Mouse (Mus musculus): ENCODE data around the gene Hnrnpu. TPM values are rescaled to one million over a fixed set of nuclear protein-coding genes. Genes with fewer than 3 reads are reported as not detected.
"Not testable (repeated sequence)": the region's sequence is repeated elsewhere in the genome, so short reads cannot be mapped to it uniquely, and the experiment has no call there.

Gene Hnrnpu
- polyA plus RNA-seq, 1 experiment from 2014 or later, result 418 TPM

- peaks cover 5% of the 10 kb centered on the region; the same call in 1 of the 2 replicates for H3K4me1 ChIP-seq
- 75% methylated on average over 2 of the region's 2 CpGs for WGBS
- ATAC-seq (ENCODE audit: insufficient number of reproducible peaks, insufficient read depth, low FRiP score, low TSS enrichment, low read depth), result no peak
Observed at GRCm38 (mm10) chr1:178360702-178361101, 23.1 kb upstream of the Hnrnpu start.

GRCm38 (mm10) chr1:178360264-178360663 lies 22.7 kb upstream of the Hnrnpu start:
- 82% methylated on average over 11 of the region's 11 CpGs for whole genome bisulfite sequencing
- no peak for ATAC-seq (ENCODE audit: insufficient number of reproducible peaks, insufficient read depth, low FRiP score, low TSS enrichment, low read depth)
- Histone ChIP-seq H3K4me3 (no peak overlapping the region), H3K9me3 (no peaks in the 10 kb centered on the region), H3K4me2 (no peak overlapping the region), H3K27me3 (no peaks in the 10 kb centered on the region), H3K4me1 (peaks cover 5% of the 10 kb centered on the region; the same call in 1 of the 2 replicates), H3K36me3 (no peaks in the 10 kb centered on the region), H3K27ac (no peak overlapping the region), H3K9ac (no peak overlapping the region)

More at GRCm38 (mm10) chr1:178360702-178361101, 23.1 kb upstream of the Hnrnpu start:
- Histone ChIP-seq H3K9me3 (no peaks in the 10 kb centered on the region), H3K27me3 (no peaks in the 10 kb centered on the region), H3K4me2 (no peak overlapping the region), H3K4me3 (no peak overlapping the region), H3K36me3 (no peaks in the 10 kb centered on the region), H3K9ac (no peak overlapping the region), H3K27ac (no peak overlapping the region)

- Histone ChIP-seq H3K4me2 (no peak overlapping the region), H3K4me1 (peaks cover 5% of the 10 kb centered on the region; the same call in 1 of the 2 replicates), H3K9ac (no peak overlapping the region), H3K27me3 (no peaks in the 10 kb centered on the region), H3K4me3 (no peak overlapping the region), H3K9me3 (no peaks in the 10 kb centered on the region), H3K27ac (no peak overlapping the region), H3K36me3 (no peaks in the 10 kb centered on the region)
- WGBS, result 62% methylated on average over 12 of the region's 12 CpGs
- ATAC-seq (ENCODE audit: insufficient number of reproducible peaks, insufficient read depth, low FRiP score, low TSS enrichment, low read depth), result no peak
Observed at GRCm38 (mm10) chr1:178357776-178358710, 20.4 kb upstream of the Hnrnpu start.

GRCm38 (mm10) chr1:178354576-178354975 lies 17.0 kb upstream of the Hnrnpu start:
- no peak for ATAC-seq (ENCODE audit: insufficient number of reproducible peaks, insufficient read depth, low FRiP score, low TSS enrichment, low read depth)
- 58% methylated on average over 3 of the region's 3 CpGs for WGBS
- H3K27me3 ChIP-seq, result no peaks in the 10 kb centered on the region
- no peak overlapping the region for H3K27ac ChIP-seq
- H3K9me3 ChIP-seq, result no peaks in the 10 kb centered on the region
- no peak overlapping the region for H3K4me2 ChIP-seq
- H3K4me1 ChIP-seq, result peaks cover 5% of the 10 kb centered on the region; the same call in 1 of the 2 replicates
- H3K9ac ChIP-seq, result no peak overlapping the region
- no peaks in the 10 kb centered on the region for H3K36me3 ChIP-seq
- H3K4me3 ChIP-seq, result no peak overlapping the region

- no peak for ATAC-seq (ENCODE audit: insufficient number of reproducible peaks, insufficient read depth, low FRiP score, low TSS enrichment, low read depth)
- H3K4me1 ChIP-seq, result no peaks in the 10 kb centered on the region; the same call in 1 of the 2 replicates
- no peak overlapping the region for H3K27ac ChIP-seq
- H3K36me3 ChIP-seq, result no peaks in the 10 kb centered on the region
- no peaks in the 10 kb centered on the region for H3K27me3 ChIP-seq
- H3K9ac ChIP-seq, result no peak overlapping the region
- no peak overlapping the region for H3K4me2 ChIP-seq
- H3K9me3 ChIP-seq, result no peaks in the 10 kb centered on the region
- no peak overlapping the region for H3K4me3 ChIP-seq
Observed at GRCm38 (mm10) chr1:178351643-178352042, 14.0 kb upstream of the Hnrnpu start.

GRCm38 (mm10) chr1:178350792-178351191 lies 13.2 kb upstream of the Hnrnpu start:
- no peak for ATAC-seq (ENCODE audit: insufficient number of reproducible peaks, insufficient read depth, low FRiP score, low TSS enrichment, low read depth)
- no peak overlapping the region for H3K27ac ChIP-seq
- 92% methylated on average over 2 of the region's 2 CpGs for WGBS
- no peaks in the 10 kb centered on the region; the same call in 1 of the 2 replicates for H3K4me1 ChIP-seq
- no peaks in the 10 kb centered on the region for H3K36me3 ChIP-seq
- no peaks in the 10 kb centered on the region for H3K27me3 ChIP-seq
- no peak overlapping the region for H3K4me3 ChIP-seq
- no peak overlapping the region for H3K9ac ChIP-seq
- no peaks in the 10 kb centered on the region for H3K9me3 ChIP-seq
- no peak overlapping the region for H3K4me2 ChIP-seq

GRCm38 (mm10) chr1:178344071-178344805 lies 6.6 kb upstream of the Hnrnpu start:
- WGBS, result 88% methylated on average over 10 of the region's 10 CpGs
- H3K27me3 ChIP-seq; ATAC-seq (ENCODE audit: insufficient number of reproducible peaks, insufficient read depth, low FRiP score, low TSS enrichment, low read depth): not testable (repeated sequence)

GRCm38 (mm10) chr1:178342612-178343011 lies 5.0 kb upstream of the Hnrnpu start:
- no peaks in the 10 kb centered on the region for H3K27me3 ChIP-seq
- no peak overlapping the region for H3K9ac ChIP-seq
- no peak overlapping the region for H3K4me2 ChIP-seq
- H3K9me3 ChIP-seq, result no peaks in the 10 kb centered on the region
- 68% methylated on average over 5 of the region's 5 CpGs for WGBS
- no peak for ATAC-seq (ENCODE audit: insufficient number of reproducible peaks, insufficient read depth, low FRiP score, low TSS enrichment, low read depth)
- H3K4me1 ChIP-seq, result no peaks in the 10 kb centered on the region
- H3K36me3 ChIP-seq, result no peaks in the 10 kb centered on the region
- no peak overlapping the region for H3K27ac ChIP-seq
- no peak overlapping the region for H3K4me3 ChIP-seq

More at GRCm38 (mm10) chr1:178344071-178344805, 6.6 kb upstream of the Hnrnpu start:
- not testable (repeated sequence) for H3K4me2 ChIP-seq, H3K4me3 ChIP-seq, H3K4me1 ChIP-seq, H3K9ac ChIP-seq, H3K9me3 ChIP-seq, H3K36me3 ChIP-seq, H3K27ac ChIP-seq

- Histone ChIP-seq H3K27me3 (no peaks in the 10 kb centered on the region), H3K4me2 (no peak overlapping the region), H3K9ac (no peak overlapping the region), H3K36me3 (no peaks in the 10 kb centered on the region), H3K4me1 (no peaks in the 10 kb centered on the region), H3K27ac (no peak overlapping the region), H3K9me3 (no peaks in the 10 kb centered on the region), H3K4me3 (no peak overlapping the region)
- ATAC-seq (ENCODE audit: insufficient number of reproducible peaks, insufficient read depth, low FRiP score, low TSS enrichment, low read depth), result no peak
- WGBS, result 68% methylated on average over 1 of the region's 1 CpGs
Observed at GRCm38 (mm10) chr1:178342063-178342462, 4.5 kb upstream of the Hnrnpu start.

- Histone ChIP-seq H3K36me3 (no peaks in the 10 kb centered on the region), H3K4me2 (no peak overlapping the region), H3K27me3 (no peaks in the 10 kb centered on the region), H3K27ac (no peak overlapping the region), H3K4me3 (no peak overlapping the region), H3K9me3 (no peaks in the 10 kb centered on the region), H3K9ac (no peak overlapping the region), H3K4me1 (no peaks in the 10 kb centered on the region)
- no peak for ATAC-seq (ENCODE audit: insufficient number of reproducible peaks, insufficient read depth, low FRiP score, low TSS enrichment, low read depth)
- WGBS, result 81% methylated on average over 3 of the region's 3 CpGs
Observed at GRCm38 (mm10) chr1:178341435-178341834, 3.8 kb upstream of the Hnrnpu start.

GRCm38 (mm10) chr1:178340213-178340612 lies 2.6 kb upstream of the Hnrnpu start:
- Histone ChIP-seq H3K4me2 (no peak overlapping the region), H3K4me1 (no peaks in the 10 kb centered on the region), H3K36me3 (peaks cover 1% of the 10 kb centered on the region; the same call in 1 of the 2 replicates), H3K9me3 (no peaks in the 10 kb centered on the region), H3K27ac (no peak overlapping the region), H3K9ac (no peak overlapping the region), H3K4me3 (no peak overlapping the region), H3K27me3 (no peaks in the 10 kb centered on the region)
- 87% methylated on average over 2 of the region's 2 CpGs for WGBS
- ATAC-seq (ENCODE audit: insufficient number of reproducible peaks, insufficient read depth, low FRiP score, low TSS enrichment, low read depth), result no peak

Data from embryonic facial prominence, embryonic 13.5 days (tissue).